25 mouse cellular contexts compared by ENCODE assay signal in the genomic region with DNA sequence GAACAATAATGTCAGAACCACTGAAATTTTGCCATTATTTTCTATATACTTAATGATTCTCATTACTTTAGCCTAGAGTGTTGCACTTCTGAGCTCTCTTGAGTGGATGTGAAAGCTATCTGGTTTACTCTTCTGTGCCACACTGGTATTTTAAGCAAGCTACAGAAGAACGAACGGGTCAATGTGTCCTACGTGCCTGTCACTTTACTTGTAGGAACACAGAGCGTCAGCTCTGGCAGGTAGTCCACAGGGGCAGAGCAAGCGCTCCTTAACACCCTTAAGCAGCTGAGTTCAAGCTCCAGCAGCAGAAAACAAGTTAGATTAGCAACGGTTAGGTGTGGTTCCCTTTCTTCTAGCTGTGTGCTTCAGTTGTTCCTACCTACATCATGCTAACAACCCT. TPM values are rescaled to one million over a fixed set of nuclear protein-coding genes. Genes with fewer than 3 reads are reported as not detected.
DNase-seq lines count a peak whose midpoint lies in the region; ATAC-seq and TF ChIP-seq lines count a peak whose summit lies in the region.
"Had no signal": no experiment of that assay in that cellular context is flagged by ENCODE, and none has a peak within 500 bp of the region (broad histone marks: within the 10 kb centered on the region; RNA-seq: fewer than 3 reads in every experiment).

No protein-coding gene starts in this region.

- no peak overlapping the region for H3K4me2 ChIP-seq in heart, embryonic 11.5 days
- H3K4me2 ChIP-seq in heart, embryonic 15.5 days: no peak overlapping the region
- H3K4me2 ChIP-seq: embryonic facial prominence, embryonic 13.5 days; forebrain, embryonic 12.5 days; forebrain, embryonic 15.5 days; heart, embryonic 13.5 days; hindbrain, embryonic 12.5 days; hindbrain, embryonic 15.5 days had no signal

- ATAC-seq in heart, embryonic 11.5 days (replicated peaks; ENCODE audit: insufficient number of reproducible peaks, low FRiP score, low TSS enrichment): no peak
- peak; percentile 89 for ATAC-seq in heart, embryonic 15.5 days (replicated peaks; ENCODE audit: insufficient number of reproducible peaks, insufficient read depth, low FRiP score, low read depth)
- ATAC-seq: activated CD4-positive, CD25-positive, alpha-beta regulatory T cell, adult 4 months; forebrain, embryonic 15.5 days; intestine, postnatal 0 days had no signal

- no peak for TF ChIP-seq EP300 in heart, adult 2 months (IDR thresholded peaks at IDR 0.05; ENCODE audit: insufficient read depth, low read depth, low read length)

- intact Hi-C loops in gastrocnemius, adult 2 months (cut with DNase I): loop anchor here (5.0 kb wide), 1 partner anchor 42 kb away; a partner anchor contains a TSS
- intact Hi-C loops in heart, adult 2 months (cut with DNase I): no loop called here
- intact Hi-C loops in heart, postnatal 25 days (cut with DNase I): no loop called here

- peaks cover 6% of the 10 kb centered on the region for H3K36me3 ChIP-seq in heart, adult 2 months (ENCODE audit: control insufficient read depth, insufficient read depth, low read length)
- peaks cover 2% of the 10 kb centered on the region; the same call in 1 of the 2 replicates for H3K36me3 ChIP-seq in heart, embryonic 11.5 days (ENCODE audit: control insufficient read depth, insufficient read depth, low read length)
- peaks cover 30% of the 10 kb centered on the region for H3K36me3 ChIP-seq in heart, embryonic 15.5 days

- no peak overlapping the region for H3K9ac ChIP-seq in heart, adult 2 months (ENCODE audit: low read depth, low read length)
- no peak overlapping the region for H3K9ac ChIP-seq in heart, embryonic 11.5 days (ENCODE audit: low read depth, low read length)
- H3K9ac ChIP-seq in heart, embryonic 15.5 days: no peak overlapping the region
- H3K9ac ChIP-seq: embryonic facial prominence, embryonic 13.5 days; forebrain, embryonic 12.5 days; forebrain, embryonic 15.5 days; hindbrain, embryonic 12.5 days; hindbrain, embryonic 15.5 days had no signal

- 47% methylated on average over 6 of the region's 6 CpGs for WGBS in heart, adult 2 months
- WGBS in heart, embryonic 11.5 days (ENCODE audit: insufficient replicate concordance): 56% methylated on average over 6 of the region's 6 CpGs
- 48% methylated on average over 6 of the region's 6 CpGs for WGBS in heart, embryonic 15.5 days

- TF ChIP-seq POLR2A in heart, adult 2 months (IDR thresholded peaks at IDR 0.05; ENCODE audit: insufficient read depth, low read depth, low read length): no peak

- H3K27me3 ChIP-seq in heart, adult 2 months (ENCODE audit: control insufficient read depth, insufficient read depth, low read length): no peaks in the 10 kb centered on the region
- no peaks in the 10 kb centered on the region for H3K27me3 ChIP-seq in heart, embryonic 11.5 days (ENCODE audit: control insufficient read depth, insufficient read depth, low read length)
- H3K27me3 ChIP-seq in heart, embryonic 15.5 days: no peaks in the 10 kb centered on the region
- H3K27me3 ChIP-seq: embryonic facial prominence, embryonic 13.5 days; forebrain, embryonic 12.5 days; forebrain, embryonic 15.5 days; heart, embryonic 13.5 days; hindbrain, embryonic 12.5 days; hindbrain, embryonic 15.5 days had no signal

- H3K27ac ChIP-seq in gastrocnemius, adult 2 months: peak overlapping the region; percentile 43
- peak overlapping the region; percentile 68 for H3K27ac ChIP-seq in heart, adult 2 months
- H3K27ac ChIP-seq in heart, embryonic 11.5 days (ENCODE audit: low read depth, low read length): no peak overlapping the region
- H3K27ac ChIP-seq in heart, embryonic 15.5 days: peak overlapping the region; percentile 80
- H3K27ac ChIP-seq: embryonic facial prominence, embryonic 10.5 days; embryonic facial prominence, embryonic 13.5 days; forebrain, embryonic 12.5 days; forebrain, embryonic 15.5 days; heart, embryonic 13.5 days; hindbrain, embryonic 12.5 days; hindbrain, embryonic 15.5 days had no signal

- H3K4me3 ChIP-seq in gastrocnemius, adult 2 months: no peak overlapping the region
- no peak overlapping the region for H3K4me3 ChIP-seq in heart, adult 2 months
- H3K4me3 ChIP-seq in heart, embryonic 11.5 days (ENCODE audit: low read depth, low read length): no peak overlapping the region
- H3K4me3 ChIP-seq in heart, embryonic 15.5 days: no peak overlapping the region
- H3K4me3 ChIP-seq: embryonic facial prominence, embryonic 10.5 days; embryonic facial prominence, embryonic 13.5 days; erythroblast, embryonic 14.5 days; forebrain, embryonic 12.5 days; forebrain, embryonic 15.5 days; heart, embryonic 13.5 days; hindbrain, embryonic 12.5 days; hindbrain, embryonic 15.5 days had no signal

- H3K9me3 ChIP-seq in heart, embryonic 11.5 days (replicated peaks; ENCODE audit: control insufficient read depth, low read length): no peaks in the 10 kb centered on the region
- H3K9me3 ChIP-seq in heart, embryonic 15.5 days (replicated peaks): no peaks in the 10 kb centered on the region
- H3K9me3 ChIP-seq: embryonic facial prominence, embryonic 10.5 days; embryonic facial prominence, embryonic 13.5 days; forebrain, embryonic 12.5 days; forebrain, embryonic 15.5 days; heart, embryonic 13.5 days; hindbrain, embryonic 12.5 days; hindbrain, embryonic 15.5 days had no signal

- H3K79me2 ChIP-seq in heart, adult 2 months (replicated peaks; ENCODE audit: control insufficient read depth, insufficient read depth, low read length): no peaks in the 10 kb centered on the region

- peak; percentile 20 for DNase-seq in gastrocnemius, adult 2 months
- no peak for DNase-seq in gastrocnemius, postnatal 25 days
- DNase-seq in heart, adult 2 months: peak in 1 of 2 experiments; percentile 20
- DNase-seq in heart, postnatal 25 days (ENCODE audit: low spot score): no peak
- DNase-seq: adrenal gland, adult 8-10 months; adrenal gland, postnatal 25 days; cerebellum, adult 11-12 months; cerebellum, adult 8-10 months; cerebellum, postnatal 10 days; cerebellum, postnatal 36 days; embryo, embryonic 11 days; gastrocnemius, postnatal 10 days; kidney, adult 2 months had no signal

- no peaks in the 10 kb centered on the region; the same call in 1 of the 2 replicates for H3K4me1 ChIP-seq in heart, adult 2 months (ENCODE audit: control insufficient read depth, insufficient read depth, low read length)
- H3K4me1 ChIP-seq in heart, embryonic 11.5 days (ENCODE audit: control insufficient read depth, insufficient read depth, low read length): no peaks in the 10 kb centered on the region
- 0 out of 2 replicates have a peak, but pooled peaks cover 3% of the 10 kb centered on the region for H3K4me1 ChIP-seq in heart, embryonic 15.5 days (replicated peaks)
- H3K4me1 ChIP-seq: embryonic facial prominence, embryonic 10.5 days; embryonic facial prominence, embryonic 13.5 days; forebrain, embryonic 12.5 days; forebrain, embryonic 15.5 days; heart, embryonic 13.5 days; hindbrain, embryonic 12.5 days; hindbrain, embryonic 15.5 days had no signal

- no peak for TF ChIP-seq CTCF in gastrocnemius, adult 2 months (IDR thresholded peaks at IDR 0.05)
- no peak for TF ChIP-seq CTCF in heart, adult 2 months (IDR thresholded peaks at IDR 0.05)

RNA-seq across cellular contexts. Expression of a gene that starts 14.0 kb away (rescaled TPM):
- 10 to 100 TPM in 1 of 2 experiments, 1 to 10 TPM in 1; 7.5 to 12.9 TPM for total RNA-seq in gastrocnemius, adult 2 months (2021)
- 1 to 10 TPM; 8.5 to 9.1 TPM for total RNA-seq in gastrocnemius, postnatal 25 days (2021)
- 10 to 100 TPM; 21.6 to 23.4 TPM for total RNA-seq in heart, adult 2 months (2021)
- 2.6 and 5.9 TPM in 2 replicates for polyA plus RNA-seq in heart, adult 2 months (2012; rRNA removed)
- 62.3 and 64.4 TPM in 2 replicates for polyA plus RNA-seq in heart, embryonic 11.5 days (2014; fragmentation: Nextera tagmentation; extraction: Ambion mirVana)
- polyA plus RNA-seq in heart, embryonic 15.5 days (2015; fragmentation: Nextera tagmentation; extraction: Ambion mirVana): 46.9 and 58.9 TPM in 2 replicates
- 10 to 100 TPM; 20.5 to 22.7 TPM for total RNA-seq in heart, postnatal 25 days (2021)

RNA-seq across cellular contexts. Expression of a gene that starts 14.1 kb away (rescaled TPM):
- under 1 TPM; 0.77 to 0.78 TPM for total RNA-seq in gastrocnemius, adult 2 months (2021)
- under 1 TPM; 0.51 to 0.72 TPM for total RNA-seq in gastrocnemius, postnatal 25 days (2021)
- under 1 TPM; 0.47 to 0.66 TPM for total RNA-seq in heart, adult 2 months (2021)
- 0.27 and 0.59 TPM in 2 replicates for polyA plus RNA-seq in heart, adult 2 months (2012; rRNA removed)
- 7.6 and 10.7 TPM in 2 replicates for polyA plus RNA-seq in heart, embryonic 11.5 days (2014; fragmentation: Nextera tagmentation; extraction: Ambion mirVana)
- polyA plus RNA-seq in heart, embryonic 15.5 days (2015; fragmentation: Nextera tagmentation; extraction: Ambion mirVana): 5.4 and 7.5 TPM in 2 replicates
- under 1 TPM; 0.73 to 0.78 TPM for total RNA-seq in heart, postnatal 25 days (2021)

RNA-seq across cellular contexts. Expression of a gene that starts 40.0 kb away (rescaled TPM):
- total RNA-seq in gastrocnemius, adult 2 months (2021): 100 to 1,000 TPM in 1 of 2 experiments, 10 to 100 TPM in 1; 94.5 to 154 TPM
- 10 to 100 TPM; 93.4 to 95.2 TPM for total RNA-seq in gastrocnemius, postnatal 25 days (2021)
- total RNA-seq in heart, adult 2 months (2021): 100 to 1,000 TPM; 269 to 290 TPM
- polyA plus RNA-seq in heart, adult 2 months (2012; rRNA removed): 96.1 and 155 TPM in 2 replicates
- polyA plus RNA-seq in heart, embryonic 11.5 days (2014; fragmentation: Nextera tagmentation; extraction: Ambion mirVana): 30.8 and 31.8 TPM in 2 replicates
- polyA plus RNA-seq in heart, embryonic 15.5 days (2015; fragmentation: Nextera tagmentation; extraction: Ambion mirVana): 37.3 and 39.9 TPM in 2 replicates
- 100 to 1,000 TPM; 299 to 338 TPM for total RNA-seq in heart, postnatal 25 days (2021)
